Mouse (Mus musculus): ENCODE measurements around the gene Olfr1328. TPM values are rescaled to one million over a fixed set of nuclear protein-coding genes. Genes with fewer than 3 reads are reported as not detected.

Olfr1328 gene
- polyA plus RNA-seq, 1 experiment from 2014 or later = not detected

Other genes starting within 250 kb of the Olfr1328 start
- gene Olfr1342, start 245.9 kb downstream of the Olfr1328 start, polyA plus RNA-seq (2015; fragmentation: Nextera tagmentation; extraction: Ambion mirVana) = not detected in 2 replicates
- gene Olfr1341, start 235.1 kb downstream of the Olfr1328 start, polyA plus RNA-seq (2015; fragmentation: Nextera tagmentation; extraction: Ambion mirVana) = not detected in 2 replicates
- gene Olfr1340, start 218.5 kb downstream of the Olfr1328 start, polyA plus RNA-seq (2015; fragmentation: Nextera tagmentation; extraction: Ambion mirVana) = not detected in 2 replicates
- not detected in 2 replicates for gene Olfr1339, start 206.4 kb downstream of the Olfr1328 start, polyA plus RNA-seq (2015; fragmentation: Nextera tagmentation; extraction: Ambion mirVana)
- not detected in 2 replicates for gene Olfr1338, start 179.9 kb downstream of the Olfr1328 start, polyA plus RNA-seq (2015; fragmentation: Nextera tagmentation; extraction: Ambion mirVana)
- gene Olfr1337, start 156.0 kb downstream of the Olfr1328 start, polyA plus RNA-seq (2015; fragmentation: Nextera tagmentation; extraction: Ambion mirVana) = not detected in 2 replicates
- not detected in 2 replicates for gene Olfr1335, start 128.7 kb downstream of the Olfr1328 start, polyA plus RNA-seq (2015; fragmentation: Nextera tagmentation; extraction: Ambion mirVana)
- not detected in 2 replicates for gene Olfr1333, start 102.3 kb downstream of the Olfr1328 start, polyA plus RNA-seq (2015; fragmentation: Nextera tagmentation; extraction: Ambion mirVana)
- gene Olfr1331, start 74.0 kb downstream of the Olfr1328 start, polyA plus RNA-seq (2015; fragmentation: Nextera tagmentation; extraction: Ambion mirVana) = not detected in 2 replicates
- gene Olfr1330, start 50.0 kb downstream of the Olfr1328 start, polyA plus RNA-seq (2015; fragmentation: Nextera tagmentation; extraction: Ambion mirVana) = not detected in 2 replicates
- gene Olfr1329, start 21.1 kb downstream of the Olfr1328 start, polyA plus RNA-seq (2015; fragmentation: Nextera tagmentation; extraction: Ambion mirVana) = not detected in 2 replicates
- gene Lao1, start 23.0 kb upstream of the Olfr1328 start, polyA plus RNA-seq (2015; fragmentation: Nextera tagmentation; extraction: Ambion mirVana) = not detected in 2 replicates
- gene Slc2a1, start 170.1 kb upstream of the Olfr1328 start, polyA plus RNA-seq (2015; fragmentation: Nextera tagmentation; extraction: Ambion mirVana) = 272 and 303 TPM in 2 replicates
- gene Zfp691, start 235.6 kb upstream of the Olfr1328 start, polyA plus RNA-seq (2015; fragmentation: Nextera tagmentation; extraction: Ambion mirVana) = 2.8 and 2.9 TPM in 2 replicates